Mouse (Mus musculus) urinary bladder, postnatal 4 days (tissue): ENCODE results near the gene Fev.

Experiments used
- DNase-seq, 2 experiments: peaks; one replicate each; pipeline ENCODE4 v3.0.0; 2021 to 2022; ENCODE audit warnings: low spot score in 2 of 2

The Fev gene

DNA sequence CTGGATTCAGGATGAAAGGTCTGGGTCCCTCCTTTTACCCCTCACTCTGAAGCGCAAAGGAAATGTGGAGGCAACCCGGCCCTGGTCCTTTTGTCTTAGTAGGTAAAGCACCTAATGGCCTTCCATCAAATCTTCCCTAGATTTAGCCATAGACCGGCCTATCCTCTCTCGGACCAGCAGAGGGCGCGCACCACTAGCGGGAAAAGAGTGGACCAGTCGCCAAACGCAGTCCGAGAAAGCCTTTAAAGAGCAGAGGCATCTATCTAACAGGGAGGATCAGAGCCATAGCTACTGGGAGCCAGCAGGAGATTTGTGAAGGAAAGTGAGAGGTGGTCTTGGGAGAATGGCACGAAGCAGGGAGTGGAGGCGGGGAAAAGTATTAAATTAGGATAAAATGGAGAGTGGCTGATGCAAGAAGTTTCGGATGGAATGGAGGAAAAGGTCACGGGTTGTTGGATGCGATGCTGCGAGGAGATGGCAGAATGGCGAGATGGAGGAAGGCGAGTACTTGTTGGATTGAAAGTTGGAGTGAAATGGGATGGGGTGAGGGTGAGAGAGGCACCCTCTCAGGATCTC, 4.3 kb downstream of the Fev start:
- DNase-seq: no peak

GRCm38 (mm10) chr1:74877199-74877598, 8.0 kb downstream of the Fev start:
- DNase-seq: no peak

GRCm38 (mm10) chr1:74872218-74872617, 13.0 kb downstream of the Fev start:
- DNase-seq: no peak

DNA sequence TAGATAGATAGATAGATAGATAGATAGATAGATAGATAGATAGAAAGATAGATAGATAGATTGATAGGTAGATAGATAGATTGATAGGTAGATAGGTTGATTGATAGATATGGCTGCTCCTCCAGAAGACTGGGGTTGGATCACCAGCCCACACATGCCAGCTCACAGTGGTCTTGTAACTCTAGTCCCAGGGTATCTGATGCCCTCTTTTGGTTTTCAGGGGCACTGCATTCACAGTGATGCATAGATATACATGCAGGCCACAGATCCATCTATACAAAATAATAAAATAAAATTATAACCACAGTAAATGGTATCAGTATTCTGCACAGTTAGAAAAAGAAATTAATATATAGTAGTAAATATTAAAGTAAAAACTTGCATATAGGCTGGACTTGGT, 23.4 kb downstream of the Fev start:
- DNase-seq: no peak

GRCm38 (mm10) chr1:74859223-74859984, 25.8 kb downstream of the Fev start:
- DNase-seq: no peak

DNA sequence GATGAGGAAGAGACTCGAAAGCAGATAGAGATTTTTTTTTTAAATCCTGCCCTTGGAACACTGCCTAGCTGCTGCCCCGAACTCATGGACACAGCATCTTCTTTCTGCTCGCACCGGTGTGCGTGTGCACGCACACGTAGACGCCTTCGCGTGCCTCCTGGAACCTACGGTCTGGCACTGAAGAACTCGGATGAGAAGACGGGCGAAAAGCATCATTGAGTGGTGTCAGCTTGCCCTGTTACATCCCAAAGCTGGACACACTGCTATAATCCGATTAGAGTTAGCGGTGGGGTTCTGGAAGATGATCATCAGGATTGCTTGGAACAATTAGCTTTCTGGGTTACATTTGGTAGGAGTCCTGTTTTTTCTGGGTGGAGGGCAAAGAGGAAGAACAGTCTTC, 26.4 kb downstream of the Fev start:
- DNase-seq: no peak

DNA sequence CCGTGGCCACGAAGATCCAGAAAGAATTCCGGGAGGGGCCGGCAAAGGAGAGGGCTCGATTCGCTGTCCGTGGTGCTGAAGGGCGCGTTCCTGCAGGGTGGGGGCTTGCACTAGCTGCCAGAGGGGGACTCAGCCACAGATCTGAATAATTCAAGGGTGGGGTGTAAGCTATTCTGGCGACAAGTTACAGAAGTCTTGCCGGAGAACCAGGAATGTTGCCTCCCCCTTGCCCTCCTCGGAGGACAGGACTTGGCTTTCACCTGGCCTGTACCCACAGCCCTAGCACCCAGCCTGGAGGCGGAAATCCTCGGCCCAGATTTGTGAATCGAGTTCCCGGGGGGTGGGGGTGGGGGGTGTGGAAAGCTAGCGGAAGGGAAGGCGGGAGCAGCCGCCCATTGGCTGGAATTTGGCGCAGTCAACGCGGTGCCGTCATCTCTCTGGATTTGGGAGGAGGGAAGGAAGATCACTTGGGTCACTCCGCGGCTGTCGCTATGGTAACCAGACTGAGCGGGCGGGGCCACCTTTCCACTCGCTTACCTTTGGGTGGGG, 27.0 kb downstream of the Fev start:
- DNase-seq: peak; percentile 35 to 73

GRCm38 (mm10) chr1:74857677-74858076, 27.5 kb downstream of the Fev start:
- DNase-seq: no peak

DNA sequence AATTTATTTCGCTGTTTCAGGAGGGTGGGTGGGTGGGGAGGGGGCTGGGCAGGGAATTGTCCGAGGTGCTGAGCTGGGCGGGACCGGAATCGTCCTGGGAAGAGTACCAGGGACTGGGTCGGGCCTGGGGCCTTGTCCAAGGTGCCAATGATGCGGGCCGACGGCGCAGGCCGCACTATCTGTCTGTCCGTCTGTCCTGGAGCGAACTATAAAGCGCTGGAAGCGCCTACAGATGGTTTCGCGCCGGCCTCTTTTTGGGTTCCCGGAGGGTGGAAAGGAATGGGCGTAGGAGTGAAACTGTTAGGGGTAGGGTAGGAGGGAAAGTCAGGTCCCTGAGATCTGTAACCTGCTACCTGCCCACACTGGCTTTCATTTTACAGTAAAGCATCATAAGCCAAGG, 28.0 kb downstream of the Fev start:
- DNase-seq: no peak

DNA sequence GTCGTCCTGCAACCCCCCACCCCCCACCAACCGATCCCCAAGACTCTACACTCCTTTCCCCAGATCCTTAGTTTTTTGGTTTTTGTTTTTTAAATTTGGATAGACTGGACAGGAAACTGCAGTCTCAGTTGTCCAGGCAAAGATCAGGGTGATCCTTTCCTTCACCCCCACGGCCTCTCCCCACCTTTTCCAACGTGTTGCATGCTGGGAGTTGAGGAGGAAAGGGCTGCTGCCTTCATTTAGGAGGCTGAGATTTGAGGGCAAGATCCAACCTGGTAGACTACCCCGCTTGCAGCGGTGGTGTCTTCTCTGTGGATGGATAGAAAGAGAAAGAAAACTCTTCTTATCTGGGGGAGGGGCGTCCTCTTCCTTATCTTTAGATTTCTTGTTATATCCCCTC, 28.4 kb downstream of the Fev start:
- DNase-seq: no peak

DNA sequence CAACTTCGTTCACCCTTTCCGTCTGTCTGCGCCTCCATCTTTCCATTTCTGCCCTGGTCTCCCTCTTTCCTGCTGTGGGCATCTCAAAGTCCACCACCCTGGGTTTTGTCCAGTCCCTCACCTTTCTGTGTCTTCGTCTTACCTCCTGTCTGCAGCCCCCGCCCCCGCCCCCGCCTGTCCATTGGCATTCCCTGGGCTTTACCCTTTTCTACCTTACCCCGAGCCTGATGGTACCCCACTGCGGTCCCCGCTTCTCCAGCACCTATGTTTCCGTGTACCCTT, 28.8 kb downstream of the Fev start:
- no peak for DNase-seq

GRCm38 (mm10) chr1:74855651-74856438, 29.4 kb downstream of the Fev start:
- no peak for DNase-seq

DNA sequence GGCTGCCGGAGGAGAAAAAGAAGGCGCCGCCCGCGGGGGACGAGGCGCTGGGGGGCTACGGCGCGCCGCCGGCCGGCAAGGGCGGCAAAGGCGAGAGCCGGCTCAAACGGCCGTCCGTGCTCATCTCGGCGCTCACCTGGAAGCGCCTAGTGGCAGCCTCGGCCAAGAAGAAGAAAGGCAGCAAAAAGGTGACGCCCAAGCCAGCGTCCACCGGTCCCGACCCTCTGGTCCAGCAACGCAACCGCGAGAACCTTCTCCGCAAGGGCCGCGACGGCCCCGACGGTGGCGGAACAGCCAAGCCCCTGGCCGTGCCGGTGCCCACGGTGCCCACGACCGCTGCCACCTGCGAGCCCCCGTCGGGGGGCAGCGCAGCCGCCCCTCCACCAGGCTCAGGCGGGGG, 30.1 kb downstream of the Fev start:
- no peak for DNase-seq

GRCm38 (mm10) chr1:74854306-74855056, 30.7 kb downstream of the Fev start, which contains the start of gene Cdk5r2:
Gene Cdk5r2, plus strand, starts transcription at chr1:74854934.
- DNase-seq: peak; percentile 67 to 79

DNA sequence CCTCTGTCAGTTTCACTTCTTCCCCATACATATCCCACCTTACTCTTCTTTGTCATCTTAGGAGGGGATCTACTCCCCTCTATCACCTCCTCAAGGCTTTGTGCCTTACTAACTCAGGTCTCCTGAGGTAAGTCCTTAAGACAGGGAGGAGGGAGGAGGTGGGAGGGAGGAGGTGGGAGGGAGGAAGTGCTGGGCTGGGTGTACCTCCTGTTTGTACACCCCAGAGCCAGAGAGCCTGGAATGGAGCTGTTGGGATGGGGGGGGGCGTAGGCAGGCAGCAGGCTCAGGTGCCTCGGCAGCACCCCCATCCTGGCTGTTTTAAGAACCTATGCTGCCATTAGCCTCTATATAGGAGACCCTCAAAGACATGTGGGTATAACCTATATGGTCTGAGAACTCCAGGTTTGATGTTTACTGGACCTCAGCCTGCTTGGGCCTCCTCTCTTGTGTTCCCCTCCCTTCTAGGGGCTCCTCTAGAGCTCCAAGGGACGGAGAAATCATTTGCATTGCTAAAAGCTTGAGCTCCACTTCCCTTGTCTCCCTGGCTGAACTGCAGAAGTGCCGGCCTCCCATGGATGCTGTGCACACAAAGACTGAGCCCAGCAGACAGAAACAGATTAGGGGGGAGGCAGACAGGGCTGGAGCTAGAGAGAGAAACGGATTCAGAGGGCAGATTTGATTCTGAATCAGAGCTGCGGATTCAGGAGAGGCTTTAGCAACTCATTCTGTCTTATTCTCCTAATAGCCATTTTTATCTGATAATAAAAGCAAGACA, 34.0 kb downstream of the Fev start:
- DNase-seq: no peak

- no peak for DNase-seq
These were observed 35.0 kb downstream of the Fev start for GRCm38 (mm10) chr1:74850251-74850650.

DNA sequence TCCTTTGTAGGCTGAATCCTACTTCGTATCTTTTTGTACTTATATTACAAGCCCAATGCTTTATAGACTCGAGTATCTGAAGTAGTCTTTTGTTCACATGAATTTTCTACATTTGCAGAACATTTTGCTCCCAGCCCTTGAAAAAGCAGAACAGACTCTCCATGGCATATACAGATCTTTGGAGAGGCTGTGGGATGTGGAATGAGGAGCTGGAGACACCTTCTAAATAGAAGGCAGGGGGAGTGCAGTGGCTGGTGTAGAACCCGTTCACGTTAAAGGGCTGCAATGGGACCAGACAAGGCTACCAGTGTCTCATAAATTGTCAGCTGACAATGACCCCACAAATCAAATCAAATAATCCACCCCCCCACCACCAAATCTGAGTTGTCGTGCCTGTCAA, 36.3 kb downstream of the Fev start:
- no peak for DNase-seq

GRCm38 (mm10) chr1:74846341-74846740, 38.9 kb downstream of the Fev start:
- no peak for DNase-seq

DNA sequence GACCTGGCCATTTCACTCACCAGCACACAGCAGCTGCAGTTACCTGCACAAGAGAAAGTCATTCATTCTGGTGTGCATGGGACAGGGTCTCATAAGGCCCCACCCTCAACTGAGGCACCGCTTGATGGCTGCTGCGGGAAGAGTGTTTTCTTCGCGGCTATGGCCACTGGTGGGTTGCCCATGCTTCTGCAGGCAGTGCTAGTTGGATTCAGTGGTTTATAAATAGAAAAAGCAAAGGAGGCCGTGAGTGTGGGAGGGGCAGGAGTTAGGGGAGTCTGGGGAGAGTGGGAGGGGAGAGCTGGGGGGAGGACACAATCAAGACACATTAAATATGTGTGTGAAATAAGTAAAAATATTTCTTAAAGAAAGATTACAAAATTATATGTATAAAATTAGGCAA, 42.1 kb downstream of the Fev start:
- no peak for DNase-seq

GRCm38 (mm10) chr1:74833255-74833654, 52.0 kb downstream of the Fev start:
- DNase-seq: no peak
